Mouse (Mus musculus) embryonic facial prominence, embryonic 12.5 days (tissue): ENCODE results near the gene Atg10. TPM values are rescaled to one million over a fixed set of nuclear protein-coding genes. Genes with fewer than 3 reads are reported as not detected.

Source experiments
- ATAC-seq: fragments of 200-750 bp; cut with Nextera tagmentation; 2 replicates; pipeline ENCODE4 v1.8.0; 2017; ENCODE audit not compliant: insufficient number of reproducible peaks, insufficient read depth, low FRiP score, low TSS enrichment
- H3K27ac ChIP-seq: fragments of 300-500 bp; sonication (generic); 2 replicates; pipeline ENCODE4 v1.5.1; 2016; ENCODE audit warnings: mild to moderate bottlenecking
- H3K27me3 ChIP-seq: fragments of 300-500 bp; sonication (generic); 2 replicates; pipeline ENCODE4 v1.6.1; 2016; ENCODE audit warnings: mild to moderate bottlenecking, moderate library complexity
- H3K36me3 ChIP-seq: fragments of 300-500 bp; sonication (generic); 2 replicates; pipeline ENCODE4 v1.6.1; 2016; ENCODE audit warnings: mild to moderate bottlenecking
- H3K4me1 ChIP-seq: fragments of 300-500 bp; sonication (generic); 2 replicates; pipeline ENCODE4 v1.6.1; 2016
- H3K4me2 ChIP-seq: fragments of 300-500 bp; sonication (generic); replicated peaks from 2 replicates; pipeline ENCODE4 v1.6.1; 2016; ENCODE audit warnings: mild to moderate bottlenecking, moderate library complexity
- H3K4me3 ChIP-seq: fragments of 300-500 bp; sonication (generic); 2 replicates; pipeline ENCODE4 v1.5.1; 2016; ENCODE audit warnings: mild to moderate bottlenecking
- H3K9ac ChIP-seq: fragments of 300-500 bp; sonication (generic); 2 replicates; pipeline ENCODE4 v1.6.1; 2016; ENCODE audit warnings: mild to moderate bottlenecking, moderate library complexity
- H3K9me3 ChIP-seq: fragments of 300-500 bp; sonication (generic); 2 replicates; pipeline ENCODE4 v1.6.1; 2016; ENCODE audit warnings: mild to moderate bottlenecking, moderate library complexity
- WGBS: fragments of 180-500 bp; shearing (Covaris S2); methylation state at CpG from one replicate; pipeline ENCODE4 v1.1.7; 2016; 5-methylcytosine and 5-hydroxymethylcytosine counted together
- polyA plus RNA-seq: library from polyadenylated mRNA; unstranded; fragments of >200 nt; fragmentation: Nextera tagmentation; extraction: Ambion mirVana; gene quantifications from 2 replicates; pipeline ENCODE4 v1.2.1, GENCODE M21; 2016

Gene Atg10
- polyA plus RNA-seq, 1 experiment from 2014 or later = 19.9 TPM

DNA sequence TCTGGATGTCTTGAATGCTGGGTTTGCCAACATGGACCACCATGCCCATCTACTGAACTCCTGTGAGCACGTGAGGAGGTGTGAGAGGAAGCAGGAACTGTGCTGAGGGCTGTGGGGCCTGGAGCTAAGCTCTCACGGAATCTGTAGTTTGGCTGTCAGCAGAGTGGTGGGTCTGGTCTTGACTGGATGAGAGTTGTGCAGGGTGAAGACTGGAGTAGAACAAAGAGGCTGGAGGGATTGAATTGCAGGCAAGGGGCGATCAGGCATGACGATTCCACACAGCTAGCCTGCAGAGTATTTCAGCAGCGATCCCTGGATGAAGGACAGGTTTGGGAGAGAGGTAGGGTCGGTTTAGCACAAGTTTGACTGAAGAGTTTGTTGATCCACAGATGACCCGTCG is 10.8 kb downstream of the Atg10 start:
- no peak overlapping the region for H3K4me3 ChIP-seq
- WGBS = 72% methylated on average over 8 of the region's 8 CpGs
- H3K27me3 ChIP-seq = no peaks in the 10 kb centered on the region
- ATAC-seq = no peak
- no peak overlapping the region for H3K27ac ChIP-seq
- H3K9me3 ChIP-seq = no peaks in the 10 kb centered on the region
- H3K9ac ChIP-seq = no peak overlapping the region
- H3K36me3 ChIP-seq = no peaks in the 10 kb centered on the region
- no peaks in the 10 kb centered on the region for H3K4me1 ChIP-seq
- no peak overlapping the region for H3K4me2 ChIP-seq

DNA sequence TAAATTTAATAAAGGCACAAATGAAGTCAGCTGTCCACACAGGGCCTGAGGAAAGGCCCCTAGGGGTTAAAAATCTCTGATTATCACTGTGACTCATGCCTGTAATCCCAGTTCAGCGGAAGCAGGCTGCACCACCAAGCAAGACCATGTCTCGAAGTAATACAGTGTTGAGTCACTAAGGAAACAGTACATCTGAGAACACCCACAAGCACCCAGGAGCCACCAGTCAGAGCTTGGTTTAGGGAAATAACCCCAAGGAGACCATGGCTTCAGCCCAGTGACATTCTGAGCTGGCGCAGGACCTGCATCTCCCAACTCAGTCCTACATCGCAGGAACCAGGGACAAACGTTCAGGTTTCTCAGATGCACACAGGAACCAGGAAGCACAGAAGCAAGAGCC is 17.5 kb downstream of the Atg10 start:
- no peak overlapping the region for H3K4me2 ChIP-seq
- no peaks in the 10 kb centered on the region for H3K36me3 ChIP-seq
- H3K9me3 ChIP-seq = no peaks in the 10 kb centered on the region
- no peak for ATAC-seq
- H3K9ac ChIP-seq = no peak overlapping the region
- no peaks in the 10 kb centered on the region for H3K27me3 ChIP-seq
- 80% methylated on average over 5 of the region's 5 CpGs for WGBS
- H3K4me1 ChIP-seq = no peaks in the 10 kb centered on the region
- H3K4me3 ChIP-seq = no peak overlapping the region
- H3K27ac ChIP-seq = no peak overlapping the region

DNA sequence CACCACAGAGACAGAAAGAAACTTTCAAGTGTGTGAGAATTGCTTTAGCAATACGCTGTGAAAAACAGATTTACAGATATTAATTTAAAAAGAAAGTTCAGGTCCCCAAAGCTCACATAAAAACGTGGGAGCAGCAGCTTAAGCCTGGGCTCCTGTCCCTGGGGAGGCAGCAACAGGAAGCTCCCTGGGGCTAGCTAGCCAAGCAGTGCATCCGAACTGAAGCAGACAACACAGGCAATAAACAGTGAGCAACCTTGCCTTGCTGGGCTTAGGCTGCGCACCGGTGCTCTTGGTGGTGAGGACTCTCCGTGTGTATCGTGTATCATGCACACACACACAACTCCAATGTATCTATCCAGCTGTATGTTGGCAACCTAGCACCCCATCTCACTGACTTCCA is 21.2 kb downstream of the Atg10 start:
- Histone ChIP-seq H3K4me1 (no peaks in the 10 kb centered on the region), H3K4me3 (no peak overlapping the region), H3K27me3 (no peaks in the 10 kb centered on the region), H3K9me3 (no peaks in the 10 kb centered on the region), H3K27ac (no peak overlapping the region), H3K4me2 (no peak overlapping the region), H3K36me3 (no peaks in the 10 kb centered on the region), H3K9ac (no peak overlapping the region)
- WGBS = 75% methylated on average over 7 of the region's 7 CpGs
- no peak for ATAC-seq

- WGBS = 82% methylated on average over 13 of the region's 13 CpGs
Observed at GRCm38 (mm10) chr13:91187378-91188234, 36.2 kb downstream of the Atg10 start.

GRCm38 (mm10) chr13:91185248-91185867 is 38.4 kb downstream of the Atg10 start:
- Histone ChIP-seq H3K9me3 (no peaks in the 10 kb centered on the region), H3K27ac (no peak overlapping the region), H3K9ac (no peak overlapping the region), H3K36me3 (no peaks in the 10 kb centered on the region), H3K4me3 (no peak overlapping the region), H3K27me3 (no peaks in the 10 kb centered on the region), H3K4me1 (no peaks in the 10 kb centered on the region), H3K4me2 (no peak overlapping the region)
- no peak for ATAC-seq
- 85% methylated on average over 3 of the region's 3 CpGs for WGBS

More at GRCm38 (mm10) chr13:91187378-91188234, 36.2 kb downstream of the Atg10 start:
- no peak overlapping the region for H3K9ac ChIP-seq
- no peaks in the 10 kb centered on the region for H3K27me3 ChIP-seq
- no peak overlapping the region for H3K4me2 ChIP-seq
- no peaks in the 10 kb centered on the region for H3K36me3 ChIP-seq
- no peak overlapping the region for H3K27ac ChIP-seq
- no peak for ATAC-seq
- H3K4me3 ChIP-seq = no peak overlapping the region
- no peaks in the 10 kb centered on the region for H3K9me3 ChIP-seq
- H3K4me1 ChIP-seq = no peaks in the 10 kb centered on the region

DNA sequence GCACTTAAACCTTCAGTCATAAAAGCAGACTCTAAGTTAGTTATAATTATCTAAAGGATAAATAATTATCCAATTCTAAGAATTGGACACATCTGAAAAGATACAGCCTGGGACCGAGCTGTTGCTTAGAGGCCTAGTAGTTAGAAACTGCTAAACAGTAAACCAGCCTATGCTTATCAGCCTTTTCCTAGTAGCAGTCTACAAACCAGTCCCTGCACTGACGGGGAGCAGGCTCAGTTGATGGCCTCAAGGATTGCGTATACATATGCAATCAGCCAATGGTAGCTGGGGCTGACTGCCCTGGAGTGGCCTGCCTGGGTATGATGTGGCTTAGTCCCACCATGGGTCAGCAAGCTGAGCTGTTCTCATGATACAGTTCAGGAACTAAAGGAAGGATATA is 39.5 kb downstream of the Atg10 start:
- H3K9me3 ChIP-seq = no peaks in the 10 kb centered on the region
- H3K36me3 ChIP-seq = no peaks in the 10 kb centered on the region
- no peak overlapping the region for H3K9ac ChIP-seq
- ATAC-seq = no peak
- H3K27ac ChIP-seq = no peak overlapping the region
- H3K27me3 ChIP-seq = no peaks in the 10 kb centered on the region
- H3K4me2 ChIP-seq = no peak overlapping the region
- peaks cover 1% of the 10 kb centered on the region; the same call in 1 of the 2 replicates for H3K4me1 ChIP-seq
- no peak overlapping the region for H3K4me3 ChIP-seq
- 75% methylated on average over 3 of the region's 3 CpGs for WGBS

- Histone ChIP-seq H3K27ac (no peak overlapping the region), H3K4me3 (no peak overlapping the region), H3K4me1 (peaks cover 12% of the 10 kb centered on the region), H3K4me2 (no peak overlapping the region), H3K36me3 (no peaks in the 10 kb centered on the region), H3K27me3 (no peaks in the 10 kb centered on the region), H3K9me3 (no peaks in the 10 kb centered on the region), H3K9ac (no peak overlapping the region)
- WGBS = 83% methylated on average over 8 of the region's 8 CpGs
- no peak for ATAC-seq
Observed at GRCm38 (mm10) chr13:91180364-91180763, 43.4 kb downstream of the Atg10 start.

DNA sequence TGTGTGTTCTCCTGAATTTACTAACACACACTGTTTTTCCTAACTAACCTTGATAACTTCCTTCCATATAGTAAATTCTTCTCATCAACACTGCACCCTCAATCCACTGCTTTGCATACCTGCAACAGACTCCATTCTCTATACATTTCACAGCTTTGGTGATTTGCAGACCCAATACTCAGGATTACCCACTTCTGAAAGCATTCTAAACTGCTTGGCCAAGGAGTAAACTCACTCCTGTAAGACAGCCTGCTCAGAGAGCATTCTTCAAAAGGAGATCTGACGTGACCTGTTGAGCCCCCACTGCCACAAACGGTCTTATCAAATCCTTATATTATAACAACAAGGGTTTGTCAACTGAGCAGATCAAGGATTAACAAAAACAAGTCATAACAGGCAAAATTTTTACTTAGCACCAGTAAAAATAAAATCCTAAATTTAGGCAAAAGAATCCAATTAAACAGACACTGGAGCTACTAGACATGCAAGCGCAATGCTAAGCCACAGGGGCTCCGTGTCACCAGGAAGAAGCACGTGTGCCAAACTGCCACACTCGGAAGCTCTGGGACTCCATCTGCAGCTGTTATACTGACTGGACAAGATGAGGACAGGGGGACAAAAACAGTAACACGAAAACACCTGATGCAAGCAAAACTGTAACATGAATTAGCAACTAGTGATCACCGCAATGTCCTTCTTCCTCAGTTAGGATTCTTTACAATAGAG is 44.4 kb downstream of the Atg10 start:
- Histone ChIP-seq H3K9ac (no peak overlapping the region), H3K4me3 (no peak overlapping the region), H3K4me2 (no peak overlapping the region), H3K4me1 (peaks cover 12% of the 10 kb centered on the region), H3K9me3 (no peaks in the 10 kb centered on the region), H3K27ac (no peak overlapping the region), H3K27me3 (no peaks in the 10 kb centered on the region), H3K36me3 (no peaks in the 10 kb centered on the region)
- no peak for ATAC-seq
- WGBS = 67% methylated on average over 8 of the region's 8 CpGs

DNA sequence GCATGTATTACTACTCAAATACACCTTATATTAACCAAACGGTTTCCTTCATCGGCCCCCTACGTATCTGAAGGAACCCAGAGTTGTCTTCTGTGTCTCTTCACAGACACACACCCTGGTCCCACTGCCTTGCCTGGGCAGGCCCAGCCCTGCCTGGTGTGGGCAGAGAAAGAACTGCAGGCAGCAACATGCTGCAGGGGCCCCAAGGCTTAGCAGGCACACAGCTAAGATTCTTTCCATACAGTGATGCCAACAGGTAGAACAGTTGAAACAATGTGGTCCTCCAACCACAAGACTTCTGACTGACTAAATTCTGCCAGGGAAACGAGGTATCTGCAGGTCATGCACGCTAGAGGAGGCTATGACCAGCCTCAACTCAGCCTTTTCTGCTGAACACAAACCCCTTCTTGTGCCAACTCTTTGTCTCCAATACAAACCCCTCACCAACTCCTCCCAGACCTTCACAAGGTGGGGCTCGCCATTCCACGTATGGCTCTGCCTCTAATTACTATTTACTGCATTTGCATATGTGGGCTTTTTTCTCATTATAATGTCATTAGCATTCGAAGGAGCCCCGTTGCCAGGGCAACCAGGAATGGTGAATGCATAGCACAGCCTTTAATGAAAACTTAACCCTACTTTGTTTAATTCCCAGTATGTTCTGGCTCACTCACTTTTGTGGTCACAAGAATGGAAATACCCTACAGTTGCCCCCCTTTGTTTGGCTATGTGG is 45.2 kb downstream of the Atg10 start:
- 47% methylated on average over 9 of the region's 9 CpGs for WGBS
- Histone ChIP-seq H3K27me3 (no peaks in the 10 kb centered on the region), H3K4me3 (no peak overlapping the region), H3K4me1 (peaks cover 12% of the 10 kb centered on the region), H3K9ac (no peak overlapping the region), H3K4me2 (no peak overlapping the region), H3K27ac (0 out of 2 replicates have a peak overlapping the region, but pooled peaks have one; percentile 41), H3K36me3 (no peaks in the 10 kb centered on the region), H3K9me3 (no peaks in the 10 kb centered on the region)
- peak; percentile 35; the same call in 1 of the 2 replicates for ATAC-seq

GRCm38 (mm10) chr13:91175347-91175746 is 48.4 kb downstream of the Atg10 start:
- H3K9me3 ChIP-seq = no peaks in the 10 kb centered on the region
- no peak for ATAC-seq
- no peak overlapping the region for H3K4me3 ChIP-seq
- no peak overlapping the region for H3K4me2 ChIP-seq
- peaks cover 12% of the 10 kb centered on the region for H3K4me1 ChIP-seq
- no peaks in the 10 kb centered on the region for H3K36me3 ChIP-seq
- H3K9ac ChIP-seq = no peak overlapping the region
- 57% methylated on average over 3 of the region's 3 CpGs for WGBS
- H3K27ac ChIP-seq = no peak overlapping the region
- H3K27me3 ChIP-seq = no peaks in the 10 kb centered on the region

DNA sequence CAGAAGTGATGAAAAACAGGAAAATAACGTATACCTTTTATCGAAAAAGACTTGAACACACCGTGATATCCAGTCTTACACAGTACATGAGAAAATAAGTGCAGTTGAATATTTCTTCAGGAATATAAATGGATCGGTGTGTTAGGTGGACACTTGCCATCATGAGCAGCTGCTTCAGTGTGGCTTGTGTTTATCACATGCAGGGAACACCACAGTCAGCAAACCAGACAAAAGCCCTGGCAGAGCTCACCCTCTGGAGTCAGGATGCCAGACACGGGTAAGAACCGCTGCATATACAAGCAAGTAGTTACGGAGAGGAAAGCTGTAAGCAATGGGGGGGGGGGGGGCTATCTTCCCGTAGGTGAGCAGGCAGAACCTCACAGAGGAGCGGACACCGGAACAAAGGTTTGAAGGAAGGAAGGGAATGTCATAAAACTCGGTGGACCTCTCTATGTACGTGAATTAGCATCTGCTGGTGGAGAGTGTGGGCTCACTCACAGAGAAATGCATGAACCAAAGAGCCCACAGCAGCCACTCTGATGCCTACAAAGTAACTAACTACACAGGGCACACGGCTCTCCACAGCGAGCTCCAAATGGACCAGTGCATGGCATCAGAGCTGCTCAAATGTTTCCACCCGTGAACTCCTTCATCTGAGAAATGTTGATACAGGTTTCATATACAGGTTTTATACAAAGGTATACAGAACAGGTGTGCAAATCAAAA is 51.8 kb downstream of the Atg10 start:
- Histone ChIP-seq H3K9ac (no peak overlapping the region), H3K4me3 (no peak overlapping the region), H3K36me3 (no peaks in the 10 kb centered on the region), H3K4me2 (no peak overlapping the region), H3K9me3 (no peaks in the 10 kb centered on the region), H3K27ac (no peak overlapping the region), H3K27me3 (no peaks in the 10 kb centered on the region), H3K4me1 (no peaks in the 10 kb centered on the region)
- ATAC-seq = no peak
- WGBS = 91% methylated on average over 15 of the region's 15 CpGs
